Mouse (Mus musculus): Measurements from ENCODE around the gene Rai1. TPM values are rescaled to one million over a fixed set of nuclear protein-coding genes. Genes with fewer than 3 reads are reported as not detected.

Rai1 gene
- polyA plus RNA-seq, 1 experiment, result 205 TPM

- Histone ChIP-seq H3K4me1 (replicated peaks; ENCODE audit: control insufficient read depth, insufficient read depth, low read length) (peaks cover 78% of the 10 kb centered on the region), H3K27ac (ENCODE audit: control insufficient read depth, insufficient read depth, low read length) (no peak overlapping the region), H3K27me3 (ENCODE audit: control insufficient read depth, insufficient read depth, low read length) (no peaks in the 10 kb centered on the region), H3K36me3 (ENCODE audit: control insufficient read depth, insufficient read depth, low read length) (no peaks in the 10 kb centered on the region), H3K4me3 (ENCODE audit: control insufficient read depth, insufficient read depth, low read length) (no peak overlapping the region)
- WGBS, result 96% methylated on average over 13 of the region's 13 CpGs
- no peak for TF ChIP-seq POLR2A (IDR thresholded peaks at IDR 0.05; ENCODE audit: control insufficient read depth, extremely low read depth, insufficient read depth, low read length, poor library complexity)
- TF ChIP-seq CTCF (IDR thresholded peaks at IDR 0.05; ENCODE audit: borderline replicate concordance, control insufficient read depth, extremely low read depth, insufficient read depth, low read length, poor library complexity), result no peak
- no peak for DNase-seq
Observed at GRCm38 (mm10) chr11:60229821-60230220, 125.0 kb downstream of the Rai1 start.

- WGBS, result 68% methylated on average over 7 of the region's 7 CpGs
- Histone ChIP-seq H3K4me1 (replicated peaks; ENCODE audit: control insufficient read depth, insufficient read depth, low read length) (peaks cover 75% of the 10 kb centered on the region), H3K27ac (ENCODE audit: control insufficient read depth, insufficient read depth, low read length) (peak overlapping the region; percentile 8; the same call in 1 of the 2 replicates), H3K4me3 (ENCODE audit: control insufficient read depth, insufficient read depth, low read length) (no peak overlapping the region), H3K27me3 (ENCODE audit: control insufficient read depth, insufficient read depth, low read length) (no peaks in the 10 kb centered on the region), H3K36me3 (ENCODE audit: control insufficient read depth, insufficient read depth, low read length) (no peaks in the 10 kb centered on the region)
- TF ChIP-seq CTCF (IDR thresholded peaks at IDR 0.05; ENCODE audit: borderline replicate concordance, control insufficient read depth, extremely low read depth, insufficient read depth, low read length, poor library complexity) (no peak), POLR2A (IDR thresholded peaks at IDR 0.05; ENCODE audit: control insufficient read depth, extremely low read depth, insufficient read depth, low read length, poor library complexity) (no peak)
- peak; percentile 68 for DNase-seq
Observed at GRCm38 (mm10) chr11:60230512-60230911, 125.7 kb downstream of the Rai1 start.

- no peaks in the 10 kb centered on the region for H3K36me3 ChIP-seq (ENCODE audit: control insufficient read depth, insufficient read depth, low read length)
- H3K27me3 ChIP-seq (ENCODE audit: control insufficient read depth, insufficient read depth, low read length), result no peaks in the 10 kb centered on the region
- peak overlapping the region; percentile 92 for H3K27ac ChIP-seq (ENCODE audit: control insufficient read depth, insufficient read depth, low read length)
- H3K4me1 ChIP-seq (replicated peaks; ENCODE audit: control insufficient read depth, insufficient read depth, low read length), result peaks cover 75% of the 10 kb centered on the region
- TF ChIP-seq CTCF (IDR thresholded peaks at IDR 0.05; ENCODE audit: borderline replicate concordance, control insufficient read depth, extremely low read depth, insufficient read depth, low read length, poor library complexity) (no peak), POLR2A (IDR thresholded peaks at IDR 0.05; ENCODE audit: control insufficient read depth, extremely low read depth, insufficient read depth, low read length, poor library complexity) (no peak)
- H3K4me3 ChIP-seq (ENCODE audit: control insufficient read depth, insufficient read depth, low read length), result no peak overlapping the region
- no peak for DNase-seq
- WGBS, result 98% methylated on average over 3 of the region's 3 CpGs
Observed at GRCm38 (mm10) chr11:60231326-60231725, 126.5 kb downstream of the Rai1 start.

GRCm38 (mm10) chr11:60231951-60232350 is 127.1 kb downstream of the Rai1 start:
- WGBS, result 40% methylated on average over 4 of the region's 4 CpGs
- Histone ChIP-seq H3K4me3 (ENCODE audit: control insufficient read depth, insufficient read depth, low read length) (no peak overlapping the region), H3K4me1 (replicated peaks; ENCODE audit: control insufficient read depth, insufficient read depth, low read length) (peaks cover 76% of the 10 kb centered on the region), H3K27me3 (ENCODE audit: control insufficient read depth, insufficient read depth, low read length) (no peaks in the 10 kb centered on the region), H3K36me3 (ENCODE audit: control insufficient read depth, insufficient read depth, low read length) (no peaks in the 10 kb centered on the region), H3K27ac (ENCODE audit: control insufficient read depth, insufficient read depth, low read length) (peak overlapping the region; percentile 92)
- DNase-seq, result peak; percentile 61
- no peak for TF ChIP-seq POLR2A (IDR thresholded peaks at IDR 0.05; ENCODE audit: control insufficient read depth, extremely low read depth, insufficient read depth, low read length, poor library complexity)
- TF ChIP-seq CTCF (IDR thresholded peaks at IDR 0.05; ENCODE audit: borderline replicate concordance, control insufficient read depth, extremely low read depth, insufficient read depth, low read length, poor library complexity), result no peak

GRCm38 (mm10) chr11:60232441-60233058 is 127.7 kb downstream of the Rai1 start:
- H3K36me3 ChIP-seq (ENCODE audit: control insufficient read depth, insufficient read depth, low read length), result no peaks in the 10 kb centered on the region
- no peaks in the 10 kb centered on the region for H3K27me3 ChIP-seq (ENCODE audit: control insufficient read depth, insufficient read depth, low read length)
- TF ChIP-seq POLR2A (IDR thresholded peaks at IDR 0.05; ENCODE audit: control insufficient read depth, extremely low read depth, insufficient read depth, low read length, poor library complexity), result no peak
- TF ChIP-seq CTCF (IDR thresholded peaks at IDR 0.05; ENCODE audit: borderline replicate concordance, control insufficient read depth, extremely low read depth, insufficient read depth, low read length, poor library complexity), result no peak
- peaks cover 72% of the 10 kb centered on the region for H3K4me1 ChIP-seq (replicated peaks; ENCODE audit: control insufficient read depth, insufficient read depth, low read length)
- DNase-seq, result peak; percentile 51
- WGBS, result 50% methylated on average over 14 of the region's 14 CpGs
- H3K4me3 ChIP-seq (ENCODE audit: control insufficient read depth, insufficient read depth, low read length), result no peak overlapping the region
- peak overlapping the region; percentile 92 for H3K27ac ChIP-seq (ENCODE audit: control insufficient read depth, insufficient read depth, low read length)

GRCm38 (mm10) chr11:60233235-60233634 is 128.4 kb downstream of the Rai1 start:
- WGBS, result 40% methylated on average over 8 of the region's 8 CpGs
- no peak for TF ChIP-seq POLR2A (IDR thresholded peaks at IDR 0.05; ENCODE audit: control insufficient read depth, extremely low read depth, insufficient read depth, low read length, poor library complexity)
- no peak for TF ChIP-seq CTCF (IDR thresholded peaks at IDR 0.05; ENCODE audit: borderline replicate concordance, control insufficient read depth, extremely low read depth, insufficient read depth, low read length, poor library complexity)
- no peaks in the 10 kb centered on the region for H3K36me3 ChIP-seq (ENCODE audit: control insufficient read depth, insufficient read depth, low read length)
- H3K4me1 ChIP-seq (replicated peaks; ENCODE audit: control insufficient read depth, insufficient read depth, low read length), result peaks cover 79% of the 10 kb centered on the region
- H3K27ac ChIP-seq (ENCODE audit: control insufficient read depth, insufficient read depth, low read length), result peak overlapping the region; percentile 92
- H3K4me3 ChIP-seq (ENCODE audit: control insufficient read depth, insufficient read depth, low read length), result no peak overlapping the region
- H3K27me3 ChIP-seq (ENCODE audit: control insufficient read depth, insufficient read depth, low read length), result no peaks in the 10 kb centered on the region
- DNase-seq, result peak; percentile 37

Data from thymus, adult 2 months (tissue).